Comparison of ENCODE assay signal across 8 mouse cellular contexts in the genomic region with DNA sequence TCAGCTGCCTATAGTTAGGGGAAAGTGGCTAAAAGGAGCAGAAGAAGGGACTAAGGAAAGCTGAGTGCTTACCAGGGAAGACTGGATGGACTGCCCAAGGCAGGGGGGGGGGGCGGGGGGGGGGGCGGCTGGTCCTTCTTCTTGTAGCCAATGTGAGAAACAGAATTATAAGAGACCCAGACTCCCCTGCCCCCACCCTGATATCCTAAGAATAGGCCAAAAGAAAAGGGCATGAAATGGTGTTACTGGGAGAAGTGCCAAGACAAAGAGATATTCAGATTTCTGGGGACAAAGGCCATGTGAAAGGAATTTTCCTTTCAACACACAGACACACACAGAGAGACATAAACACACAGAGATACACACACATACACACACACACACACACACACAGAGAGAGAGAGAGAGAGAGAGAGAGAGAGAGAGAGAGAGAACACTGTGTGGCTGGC.
DNase-seq lines count a peak whose midpoint lies in the region; TF ChIP-seq lines count a peak whose summit lies in the region.

No protein-coding gene starts in this region.

- peaks cover 11% of the 10 kb centered on the region for H3K4me1 ChIP-seq in embryonic fibroblast, embryonic 13.5 days (ENCODE audit: control insufficient read depth, insufficient read depth, low read length)

- TF ChIP-seq CTCF in embryonic fibroblast, embryonic 13.5 days (IDR thresholded peaks at IDR 0.05; ENCODE audit: borderline replicate concordance, insufficient read depth, low read length) = no peak

- H3K4me3 ChIP-seq in embryonic fibroblast, embryonic 13.5 days (ENCODE audit: insufficient read depth, low read length) = no peak overlapping the region

- DNase-seq in gastrocnemius, postnatal 25 days = peak; percentile 7
- DNase-seq in gastrocnemius, postnatal 4 days (ENCODE audit: low spot score in 2 of 2) = no peak
- peak; percentile 12 for DNase-seq in kidney, adult 11 months
- peak; percentile 29 for DNase-seq in lung, postnatal 14 days
- DNase-seq in right cerebral cortex, adult 2 months (ENCODE audit: low spot score in 2 of 2) = no peak
- no peak for DNase-seq in Muller cell, postnatal 12 days (ENCODE audit: inconsistent ontology term)
- DNase-seq in frontal cortex, adult 2 months (ENCODE audit: extremely low spot score in 1 of 2, low spot score in 1 of 2) = no peak

- H3K27ac ChIP-seq in embryonic fibroblast, embryonic 13.5 days (ENCODE audit: insufficient read depth, low read length) = peak overlapping the region; percentile 97

- no peak for TF ChIP-seq POLR2A in embryonic fibroblast, embryonic 13.5 days (IDR thresholded peaks at IDR 0.05; ENCODE audit: low read depth, low read length)

Comparison
In these comparisons a context has a peak if more than half of its experiments do, and no peak if none do; other contexts are left out.
1. DNase-seq: peak in gastrocnemius, postnatal 25 days (single experiment), kidney, adult 11 months (single experiment) and lung, postnatal 14 days (single experiment); none in gastrocnemius, postnatal 4 days (0 of 2), right cerebral cortex, adult 2 months (0 of 2), Muller cell, postnatal 12 days (single experiment) and frontal cortex, adult 2 months (0 of 2).